Mouse (Mus musculus): ENCODE measurements at regions not wholly inside any gene's neighbourhood (a gene's known extent, or its start where the extent isn't known, plus 50 kb on each side); places are given as distances from the start of the nearest gene placed in this dataset.

DNA sequence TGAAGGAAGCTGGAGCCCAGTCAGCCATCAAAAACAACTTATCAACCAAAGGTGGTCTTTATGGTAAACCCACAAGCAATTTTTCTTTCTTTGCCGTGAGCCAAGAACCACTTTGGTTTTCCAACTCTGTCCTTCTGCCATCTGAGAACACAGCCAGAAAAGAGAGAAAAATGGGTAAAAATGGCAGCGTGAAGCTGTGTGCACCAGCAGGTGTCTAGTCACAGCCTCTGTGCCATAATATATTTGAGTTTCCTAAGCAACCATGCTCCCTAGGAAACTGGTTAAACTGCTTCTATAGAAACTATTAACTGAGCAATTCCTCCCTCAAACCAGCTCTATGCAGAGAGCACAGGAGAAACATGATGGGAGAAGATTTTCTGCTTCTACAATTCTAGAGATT is 1402.2 kb downstream of the Pcdh9 start:
- DNase-seq (ENCODE audit: low spot score in 2 of 2), result peak in 1 of 2 experiments; percentile 12
